Mouse (Mus musculus): ENCODE results near the gene Frem2. TPM values are rescaled to one million over a fixed set of nuclear protein-coding genes. Genes with fewer than 3 reads are reported as not detected.

The Frem2 gene
- polyA plus RNA-seq, 1 experiment from 2014 or later, result 4.9 TPM

GRCm38 (mm10) chr3:53522794-53523193 lies 134.4 kb downstream of the Frem2 start:
- H3K4me1 ChIP-seq (ENCODE audit: control insufficient read depth, insufficient read depth, low read length), result no peaks in the 10 kb centered on the region
- 93% methylated on average over 10 of the region's 10 CpGs for WGBS
- H3K36me3 ChIP-seq (ENCODE audit: control insufficient read depth, insufficient read depth, low read length), result no peaks in the 10 kb centered on the region
- no peak overlapping the region for H3K9ac ChIP-seq (ENCODE audit: low read length)
- H3K27ac ChIP-seq (replicated peaks; ENCODE audit: low read depth, low read length), result no peak overlapping the region
- no peaks in the 10 kb centered on the region for H3K27me3 ChIP-seq (ENCODE audit: control insufficient read depth, insufficient read depth, low read length)
- H3K4me2 ChIP-seq (ENCODE audit: low read depth, severe bottlenecking), result no peak overlapping the region
- DNase-seq (ENCODE audit: low spot score), result no peak
- H3K4me3 ChIP-seq (ENCODE audit: low read depth, low read length), result no peak overlapping the region
- ATAC-seq (ENCODE audit: insufficient number of reproducible peaks, low FRiP score, low TSS enrichment, low read depth), result no peak
- H3K9me3 ChIP-seq (ENCODE audit: control insufficient read depth, low read length), result no peaks in the 10 kb centered on the region

GRCm38 (mm10) chr3:53514221-53515065 lies 142.7 kb downstream of the Frem2 start:
- Histone ChIP-seq H3K27ac (replicated peaks; ENCODE audit: low read depth, low read length) (no peak overlapping the region), H3K9ac (ENCODE audit: low read length) (no peak overlapping the region), H3K9me3 (ENCODE audit: control insufficient read depth, low read length) (no peaks in the 10 kb centered on the region), H3K4me2 (ENCODE audit: low read depth, severe bottlenecking) (no peak overlapping the region), H3K27me3 (ENCODE audit: control insufficient read depth, insufficient read depth, low read length) (no peaks in the 10 kb centered on the region), H3K36me3 (ENCODE audit: control insufficient read depth, insufficient read depth, low read length) (no peaks in the 10 kb centered on the region), H3K4me1 (ENCODE audit: control insufficient read depth, insufficient read depth, low read length) (no peaks in the 10 kb centered on the region), H3K4me3 (ENCODE audit: low read depth, low read length) (no peak overlapping the region)
- DNase-seq (ENCODE audit: low spot score) (no peak), ATAC-seq (ENCODE audit: insufficient number of reproducible peaks, low FRiP score, low TSS enrichment, low read depth) (no peak)
- WGBS, result 89% methylated on average over 4 of the region's 4 CpGs

- Histone ChIP-seq H3K36me3 (ENCODE audit: control insufficient read depth, insufficient read depth, low read length) (no peaks in the 10 kb centered on the region), H3K9me3 (ENCODE audit: control insufficient read depth, low read length) (no peaks in the 10 kb centered on the region), H3K9ac (ENCODE audit: low read length) (no peak overlapping the region), H3K27me3 (ENCODE audit: control insufficient read depth, insufficient read depth, low read length) (no peaks in the 10 kb centered on the region), H3K4me2 (ENCODE audit: low read depth, severe bottlenecking) (no peak overlapping the region), H3K4me1 (ENCODE audit: control insufficient read depth, insufficient read depth, low read length) (no peaks in the 10 kb centered on the region), H3K27ac (replicated peaks; ENCODE audit: low read depth, low read length) (no peak overlapping the region), H3K4me3 (ENCODE audit: low read depth, low read length) (no peak overlapping the region)
- DNase-seq (ENCODE audit: low spot score), result no peak
- 59% methylated on average over 5 of the region's 5 CpGs for WGBS
- ATAC-seq (ENCODE audit: insufficient number of reproducible peaks, low FRiP score, low TSS enrichment, low read depth), result no peak
Observed at GRCm38 (mm10) chr3:53513096-53513495, 144.1 kb downstream of the Frem2 start.

- H3K4me3 ChIP-seq (ENCODE audit: low read depth, low read length), result no peak overlapping the region
- ATAC-seq (ENCODE audit: insufficient number of reproducible peaks, low FRiP score, low TSS enrichment, low read depth) (no peak), DNase-seq (ENCODE audit: low spot score) (no peak)
- no peaks in the 10 kb centered on the region for H3K4me1 ChIP-seq (ENCODE audit: control insufficient read depth, insufficient read depth, low read length)
- no peak overlapping the region for H3K4me2 ChIP-seq (ENCODE audit: low read depth, severe bottlenecking)
- 76% methylated on average over 6 of the region's 6 CpGs for WGBS
- H3K27ac ChIP-seq (replicated peaks; ENCODE audit: low read depth, low read length), result no peak overlapping the region
- H3K9me3 ChIP-seq (ENCODE audit: control insufficient read depth, low read length), result no peaks in the 10 kb centered on the region
- no peaks in the 10 kb centered on the region for H3K27me3 ChIP-seq (ENCODE audit: control insufficient read depth, insufficient read depth, low read length)
- H3K9ac ChIP-seq (ENCODE audit: low read length), result no peak overlapping the region
- no peaks in the 10 kb centered on the region for H3K36me3 ChIP-seq (ENCODE audit: control insufficient read depth, insufficient read depth, low read length)
Observed at GRCm38 (mm10) chr3:53502428-53502827, 154.7 kb downstream of the Frem2 start.

GRCm38 (mm10) chr3:53498351-53498905 lies 158.7 kb downstream of the Frem2 start:
- DNase-seq (ENCODE audit: low spot score), result no peak
- H3K9ac ChIP-seq (ENCODE audit: low read length), result no peak overlapping the region
- no peak for ATAC-seq (ENCODE audit: insufficient number of reproducible peaks, low FRiP score, low TSS enrichment, low read depth)
- no peaks in the 10 kb centered on the region for H3K4me1 ChIP-seq (ENCODE audit: control insufficient read depth, insufficient read depth, low read length)
- H3K9me3 ChIP-seq (ENCODE audit: control insufficient read depth, low read length), result no peaks in the 10 kb centered on the region
- WGBS, result 82% methylated on average over 6 of the region's 6 CpGs
- H3K36me3 ChIP-seq (ENCODE audit: control insufficient read depth, insufficient read depth, low read length), result no peaks in the 10 kb centered on the region
- H3K27ac ChIP-seq (replicated peaks; ENCODE audit: low read depth, low read length), result no peak overlapping the region
- no peaks in the 10 kb centered on the region for H3K27me3 ChIP-seq (ENCODE audit: control insufficient read depth, insufficient read depth, low read length)
- no peak overlapping the region for H3K4me3 ChIP-seq (ENCODE audit: low read depth, low read length)
- no peak overlapping the region for H3K4me2 ChIP-seq (ENCODE audit: low read depth, severe bottlenecking)

- WGBS, result 80% methylated on average over 6 of the region's 6 CpGs
- Histone ChIP-seq H3K4me3 (ENCODE audit: low read depth, low read length) (no peak within 1 kb of the TSS), H3K9me3 (ENCODE audit: control insufficient read depth, low read length) (no peaks in the 10 kb centered on the region), H3K36me3 (ENCODE audit: control insufficient read depth, insufficient read depth, low read length) (no peaks in the 10 kb centered on the region), H3K27me3 (ENCODE audit: control insufficient read depth, insufficient read depth, low read length) (no peaks in the 10 kb centered on the region), H3K27ac (replicated peaks; ENCODE audit: low read depth, low read length) (no peak within 1 kb of the TSS), H3K4me2 (ENCODE audit: low read depth, severe bottlenecking) (no peak within 1 kb of the TSS), H3K4me1 (ENCODE audit: control insufficient read depth, insufficient read depth, low read length) (no peaks in the 10 kb centered on the region), H3K9ac (ENCODE audit: low read length) (no peak within 1 kb of the TSS)
- DNase-seq (ENCODE audit: low spot score) (no peak), ATAC-seq (ENCODE audit: insufficient number of reproducible peaks, low FRiP score, low TSS enrichment, low read depth) (no peak)
Observed at GRCm38 (mm10) chr3:53488353-53488752, 168.8 kb downstream of the Frem2 start, which contains the start of gene Stoml3. TSS of gene Stoml3 (plus strand) at chr3:53488653.

GRCm38 (mm10) chr3:53486996-53487576 lies 170.1 kb downstream of the Frem2 start:
- no peak overlapping the region for H3K27ac ChIP-seq (replicated peaks; ENCODE audit: low read depth, low read length)
- H3K4me3 ChIP-seq (ENCODE audit: low read depth, low read length), result no peak overlapping the region
- H3K27me3 ChIP-seq (ENCODE audit: control insufficient read depth, insufficient read depth, low read length), result no peaks in the 10 kb centered on the region
- ATAC-seq (ENCODE audit: insufficient number of reproducible peaks, low FRiP score, low TSS enrichment, low read depth) (no peak), DNase-seq (ENCODE audit: low spot score) (no peak)
- WGBS, result 64% methylated on average over 9 of the region's 9 CpGs
- no peak overlapping the region for H3K9ac ChIP-seq (ENCODE audit: low read length)
- H3K36me3 ChIP-seq (ENCODE audit: control insufficient read depth, insufficient read depth, low read length), result no peaks in the 10 kb centered on the region
- H3K4me1 ChIP-seq (ENCODE audit: control insufficient read depth, insufficient read depth, low read length), result no peaks in the 10 kb centered on the region
- H3K9me3 ChIP-seq (ENCODE audit: control insufficient read depth, low read length), result no peaks in the 10 kb centered on the region
- H3K4me2 ChIP-seq (ENCODE audit: low read depth, severe bottlenecking), result no peak overlapping the region

- WGBS, result 86% methylated on average over 10 of the region's 10 CpGs
- Histone ChIP-seq H3K27me3 (ENCODE audit: control insufficient read depth, insufficient read depth, low read length) (no peaks in the 10 kb centered on the region), H3K9ac (ENCODE audit: low read length) (no peak overlapping the region), H3K4me1 (ENCODE audit: control insufficient read depth, insufficient read depth, low read length) (no peaks in the 10 kb centered on the region), H3K9me3 (ENCODE audit: control insufficient read depth, low read length) (no peaks in the 10 kb centered on the region), H3K4me3 (ENCODE audit: low read depth, low read length) (no peak overlapping the region), H3K36me3 (ENCODE audit: control insufficient read depth, insufficient read depth, low read length) (no peaks in the 10 kb centered on the region; the same call in 1 of the 2 replicates), H3K27ac (replicated peaks; ENCODE audit: low read depth, low read length) (no peak overlapping the region), H3K4me2 (ENCODE audit: low read depth, severe bottlenecking) (no peak overlapping the region)
- ATAC-seq (ENCODE audit: insufficient number of reproducible peaks, low FRiP score, low TSS enrichment, low read depth), result no peak
- DNase-seq (ENCODE audit: low spot score), result no peak
Observed at GRCm38 (mm10) chr3:53486561-53486960, 170.6 kb downstream of the Frem2 start.

All from limb, embryonic 11.5 days (tissue).